ENCODE assay signal across 8 mouse cellular contexts in the genomic region with DNA sequence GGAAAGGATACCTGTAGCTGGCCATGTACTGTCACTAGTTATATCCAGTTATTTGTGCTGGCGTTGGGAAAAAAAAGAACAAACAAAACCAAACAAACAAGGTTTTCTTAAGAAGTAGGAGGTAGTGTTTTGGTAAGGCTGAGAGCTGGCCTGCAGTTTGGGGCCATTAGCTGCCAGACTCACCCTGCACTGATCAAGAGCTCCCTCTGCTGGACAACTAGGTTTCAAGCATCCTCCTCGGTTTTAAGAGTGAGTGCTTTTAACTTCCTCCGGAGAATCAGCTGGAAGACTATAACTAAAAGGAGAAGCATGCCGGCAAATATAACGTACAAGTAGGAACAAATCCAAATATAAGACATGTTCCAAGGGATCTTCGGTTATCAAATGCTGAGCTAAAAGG. TPM values are rescaled to one million over a fixed set of nuclear protein-coding genes. Genes with fewer than 3 reads are reported as not detected.
DNase-seq lines count a peak whose midpoint lies in the region; ATAC-seq and TF ChIP-seq lines count a peak whose summit lies in the region.

No protein-coding gene starts in this region.

- no peak overlapping the region for H3K9ac ChIP-seq in hindbrain, postnatal 0 days (replicated peaks; ENCODE audit: low read length)
- H3K9ac ChIP-seq in neural tube, embryonic 14.5 days (replicated peaks; ENCODE audit: low read depth, low read length) = no peak overlapping the region

- no peak overlapping the region for H3K4me3 ChIP-seq in hindbrain, postnatal 0 days (ENCODE audit: low read length)
- H3K4me3 ChIP-seq in neural tube, embryonic 14.5 days (ENCODE audit: low read depth, low read length) = no peak overlapping the region

- intact Hi-C loops in left cerebral cortex, postnatal 14 days (cut with DNase I) = no loop called here

- H3K27me3 ChIP-seq in hindbrain, postnatal 0 days (ENCODE audit: insufficient read depth, low read length) = no peaks in the 10 kb centered on the region
- H3K27me3 ChIP-seq in neural tube, embryonic 14.5 days (ENCODE audit: control insufficient read depth, insufficient read depth, low read length) = no peaks in the 10 kb centered on the region

- H3K36me3 ChIP-seq in hindbrain, postnatal 0 days (ENCODE audit: insufficient read depth, low read length) = no peaks in the 10 kb centered on the region
- H3K36me3 ChIP-seq in neural tube, embryonic 14.5 days (ENCODE audit: control insufficient read depth, insufficient read depth, low read length) = no peaks in the 10 kb centered on the region

- no peak overlapping the region for H3K27ac ChIP-seq in hindbrain, postnatal 0 days
- H3K27ac ChIP-seq in neural tube, embryonic 14.5 days (ENCODE audit: low read depth, low read length) = no peak overlapping the region

- peak; percentile 78 for TF ChIP-seq CTCF in hindbrain, postnatal 0 days (IDR thresholded peaks at IDR 0.05; ENCODE audit: low read depth)

- ATAC-seq in hindbrain, postnatal 0 days = no peak
- peak; percentile 60; the same call in 1 of the 2 replicates for ATAC-seq in neural tube, embryonic 14.5 days (ENCODE audit: low read depth)
- ATAC-seq in erythroid progenitor cell, adult 5-6 weeks (replicated peaks; ENCODE audit: low FRiP score, poor library complexity, severe bottlenecking) = no peak

- 25% methylated on average over 6 of the region's 6 CpGs for WGBS in hindbrain, postnatal 0 days
- WGBS in neural tube, embryonic 14.5 days = 14% methylated on average over 6 of the region's 6 CpGs

- peak; percentile 8 to 37 for DNase-seq in urinary bladder, postnatal 36 days (ENCODE audit: low spot score in 2 of 2)
- DNase-seq in urinary bladder, postnatal 10 days (ENCODE audit: low spot score) = no peak
- peak; percentile 59 for DNase-seq in adrenal gland, postnatal 10 days
- peak; percentile 83 for DNase-seq in embryo, embryonic 10.5 days (ENCODE audit: low spot score)
- DNase-seq in hindbrain, postnatal 0 days (ENCODE audit: low spot score) = peak; percentile 66
- DNase-seq in left cerebral cortex, postnatal 14 days (ENCODE audit: low spot score in 2 of 2) = peak; percentile 53 to 64

- H3K9me3 ChIP-seq in hindbrain, postnatal 0 days (ENCODE audit: low read length) = no peaks in the 10 kb centered on the region
- no peaks in the 10 kb centered on the region for H3K9me3 ChIP-seq in neural tube, embryonic 14.5 days (ENCODE audit: control insufficient read depth, low read length)

- no peak overlapping the region for H3K4me2 ChIP-seq in hindbrain, postnatal 0 days (ENCODE audit: low read depth, low read length)
- no peak overlapping the region for H3K4me2 ChIP-seq in neural tube, embryonic 14.5 days (ENCODE audit: low read depth, low read length)

- no peaks in the 10 kb centered on the region for H3K4me1 ChIP-seq in hindbrain, postnatal 0 days (ENCODE audit: insufficient read depth, low read length)
- H3K4me1 ChIP-seq in neural tube, embryonic 14.5 days (ENCODE audit: control insufficient read depth, insufficient read depth, low read length) = no peaks in the 10 kb centered on the region

RNA-seq across cellular contexts. Expression of a gene that starts 19.8 kb away (rescaled TPM):
- not detected for total RNA-seq in adrenal gland, postnatal 10 days (2021)
- not detected in 2 replicates for total RNA-seq in hindbrain, postnatal 0 days (2014; rRNA removed)
- not detected in 2 replicates for polyA plus RNA-seq in hindbrain, postnatal 0 days (2015; fragmentation: Nextera tagmentation; extraction: Ambion mirVana)
- total RNA-seq in left cerebral cortex, postnatal 14 days (2021) = not detected
- not detected in 2 replicates for polyA plus RNA-seq in neural tube, embryonic 14.5 days (2014; fragmentation: Nextera tagmentation; extraction: Ambion mirVana)
- not detected in 2 replicates for total RNA-seq in erythroid progenitor cell, adult 5-6 weeks (2015; ENCODE audit: low replicate concordance)
- not detected in 2 replicates for total RNA-seq in erythroid progenitor cell, adult 5-6 weeks (2017; ENCODE audit: low replicate concordance)
